Mouse (Mus musculus) stomach, postnatal 0 days (tissue): ENCODE data around the gene Ltk.

Experiments used
- CTCF ChIP-seq: IDR thresholded peaks from 2 replicates; pipeline ENCODE4 v1.5.1; 2016; ENCODE audit warnings: antibody characterized with exemption, low read depth, mild to moderate bottlenecking, moderate library complexity
- EP300 ChIP-seq: optimal IDR thresholded peaks from 2 replicates; pipeline ENCODE3; 2016; ENCODE audit warnings: antibody characterized with exemption

DNA sequence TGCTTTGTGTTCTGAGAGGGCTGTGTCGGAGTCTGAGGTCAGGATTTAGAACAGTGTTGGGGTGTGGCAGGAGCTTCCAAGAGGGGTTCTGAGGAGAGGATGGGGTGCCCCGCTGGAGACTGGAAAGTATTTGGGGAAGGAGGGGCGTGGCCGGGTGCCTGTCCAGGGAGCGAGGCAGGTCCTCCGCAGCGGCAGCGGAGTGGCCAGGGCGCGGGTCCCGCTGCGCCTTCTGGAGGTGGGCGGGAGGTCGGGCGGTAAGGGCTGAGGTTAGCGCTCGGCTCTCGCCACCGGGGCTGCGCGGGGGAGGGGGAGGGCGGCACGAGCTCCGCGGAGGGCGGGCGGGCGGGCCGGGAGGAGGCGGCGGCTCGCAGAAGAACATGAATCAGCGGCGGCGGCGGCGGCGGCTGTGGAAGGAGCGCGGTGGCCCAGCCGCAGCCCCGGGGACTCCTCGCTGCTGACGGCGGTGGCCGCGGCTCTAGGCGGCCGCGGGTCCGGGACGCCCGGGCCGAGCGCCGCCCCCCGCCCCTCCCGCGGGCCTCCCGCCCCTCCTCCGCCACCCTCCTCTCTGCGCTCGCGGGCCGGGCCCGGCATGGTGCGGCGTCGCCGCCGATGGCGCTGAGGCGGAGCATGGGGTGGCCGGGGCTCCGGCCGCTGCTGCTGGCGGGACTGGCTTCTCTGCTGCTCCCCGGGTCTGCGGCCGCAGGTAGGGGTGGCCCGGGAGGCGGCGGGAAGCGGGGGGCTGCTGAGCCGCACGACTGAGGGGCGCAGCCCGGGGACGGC, 39.1 kb upstream of the Ltk start:
- TF ChIP-seq CTCF: no peak
- no peak for TF ChIP-seq EP300
